Mouse (Mus musculus): ENCODE data around the gene Kcp. TPM values are rescaled to one million over a fixed set of nuclear protein-coding genes. Genes with fewer than 3 reads are reported as not detected.

Kcp gene
- polyA plus RNA-seq, 1 experiment: 3.1 TPM

DNA sequence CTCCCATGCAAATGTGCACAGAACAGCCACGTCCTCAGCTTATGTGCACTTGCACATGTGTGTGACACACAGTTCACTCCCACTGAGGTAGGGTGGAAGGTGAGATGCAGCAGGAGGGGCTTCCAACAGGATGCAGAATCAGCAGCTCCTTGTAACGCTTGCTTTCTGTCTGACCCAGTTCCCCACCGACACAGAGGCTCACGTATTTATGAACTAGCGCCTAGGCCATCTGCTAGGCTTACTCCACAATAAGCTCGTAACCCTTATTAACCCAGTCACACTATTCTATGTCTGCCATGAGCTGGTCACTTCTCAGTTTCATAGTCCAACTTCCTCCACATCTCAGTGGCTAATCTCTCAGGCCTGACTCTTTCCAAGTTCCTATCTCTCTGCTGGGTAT is 32.5 kb upstream of the Kcp start:
- no peaks in the 10 kb centered on the region; the same call in none of the 2 replicates for H3K36me3 ChIP-seq (ENCODE audit: control insufficient read depth, insufficient read depth, low read length)
- no peak for TF ChIP-seq CTCF (IDR thresholded peaks at IDR 0.05; ENCODE audit: control insufficient read depth, insufficient read depth, insufficient replicate concordance, low read depth, low read length)

DNA sequence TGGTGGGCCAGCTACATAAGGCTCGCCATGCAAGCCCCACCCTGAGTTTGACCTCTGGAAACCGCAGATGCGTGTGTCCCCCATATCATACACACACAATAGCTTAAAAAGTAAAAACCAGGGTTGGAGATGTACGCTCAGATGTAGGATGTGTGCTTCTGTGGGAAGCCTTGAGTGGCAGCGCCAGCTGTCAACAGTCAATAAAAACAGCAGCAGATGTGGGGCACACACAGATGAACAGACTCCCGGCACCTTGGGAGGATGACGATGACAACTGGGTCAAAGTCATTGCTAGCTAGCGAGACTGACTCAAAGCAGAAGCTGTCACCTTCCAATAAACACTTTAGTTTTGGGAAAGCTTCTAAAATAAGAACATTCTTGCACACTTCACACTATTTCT is 31.8 kb upstream of the Kcp start:
- TF ChIP-seq POLR2A (IDR thresholded peaks at IDR 0.05; ENCODE audit: control insufficient read depth, low read depth, low read length): no peak
- no peak for TF ChIP-seq CTCF (IDR thresholded peaks at IDR 0.05; ENCODE audit: control insufficient read depth, insufficient read depth, insufficient replicate concordance, low read depth, low read length)
- no peaks in the 10 kb centered on the region for H3K27me3 ChIP-seq (ENCODE audit: control insufficient read depth, insufficient read depth, low read length)
- H3K4me1 ChIP-seq (ENCODE audit: control insufficient read depth, insufficient read depth, low read length): peaks cover 4% of the 10 kb centered on the region
- no peaks in the 10 kb centered on the region; the same call in none of the 2 replicates for H3K36me3 ChIP-seq (ENCODE audit: control insufficient read depth, insufficient read depth, low read length)
- H3K27ac ChIP-seq (ENCODE audit: control insufficient read depth, insufficient read depth, low read depth, low read length): no peak overlapping the region
- no peak overlapping the region for H3K4me3 ChIP-seq (ENCODE audit: control insufficient read depth, low read depth, low read length)

More for the DNA sequence above, 32.5 kb upstream of the Kcp start:
- H3K4me1 ChIP-seq (ENCODE audit: control insufficient read depth, insufficient read depth, low read length): peaks cover 2% of the 10 kb centered on the region
- H3K4me3 ChIP-seq (ENCODE audit: control insufficient read depth, low read depth, low read length): no peak overlapping the region
- no peaks in the 10 kb centered on the region for H3K27me3 ChIP-seq (ENCODE audit: control insufficient read depth, insufficient read depth, low read length)
- no peak overlapping the region for H3K27ac ChIP-seq (ENCODE audit: control insufficient read depth, insufficient read depth, low read depth, low read length)

DNA sequence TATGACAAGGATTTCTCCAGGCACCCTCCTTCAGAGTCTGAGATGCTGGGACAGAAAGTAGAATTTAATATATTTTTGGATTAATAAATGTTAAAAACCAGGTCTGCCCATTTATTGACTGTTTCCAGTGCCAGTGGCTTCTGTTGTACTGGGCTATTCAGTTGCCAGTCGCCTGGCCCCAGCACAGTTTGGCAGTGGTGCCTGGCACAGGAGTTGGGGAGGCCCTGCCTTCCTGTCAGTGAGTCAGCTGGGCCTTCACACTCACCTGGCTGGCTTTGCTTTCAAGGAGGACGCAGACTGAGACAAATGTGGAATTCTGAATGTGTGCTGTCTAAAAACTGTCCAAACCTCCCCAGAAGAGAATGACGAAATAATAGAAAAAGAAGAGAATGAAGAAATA is 29.5 kb upstream of the Kcp start:
- Histone ChIP-seq H3K4me3 (ENCODE audit: control insufficient read depth, low read depth, low read length) (no peak overlapping the region), H3K36me3 (ENCODE audit: control insufficient read depth, insufficient read depth, low read length) (no peaks in the 10 kb centered on the region), H3K27me3 (ENCODE audit: control insufficient read depth, insufficient read depth, low read length) (no peaks in the 10 kb centered on the region), H3K27ac (ENCODE audit: control insufficient read depth, insufficient read depth, low read depth, low read length) (no peak overlapping the region), H3K4me1 (ENCODE audit: control insufficient read depth, insufficient read depth, low read length) (peaks cover 4% of the 10 kb centered on the region)
- TF ChIP-seq POLR2A (IDR thresholded peaks at IDR 0.05; ENCODE audit: control insufficient read depth, low read depth, low read length) (no peak), CTCF (IDR thresholded peaks at IDR 0.05; ENCODE audit: control insufficient read depth, insufficient read depth, insufficient replicate concordance, low read depth, low read length) (no peak)

DNA sequence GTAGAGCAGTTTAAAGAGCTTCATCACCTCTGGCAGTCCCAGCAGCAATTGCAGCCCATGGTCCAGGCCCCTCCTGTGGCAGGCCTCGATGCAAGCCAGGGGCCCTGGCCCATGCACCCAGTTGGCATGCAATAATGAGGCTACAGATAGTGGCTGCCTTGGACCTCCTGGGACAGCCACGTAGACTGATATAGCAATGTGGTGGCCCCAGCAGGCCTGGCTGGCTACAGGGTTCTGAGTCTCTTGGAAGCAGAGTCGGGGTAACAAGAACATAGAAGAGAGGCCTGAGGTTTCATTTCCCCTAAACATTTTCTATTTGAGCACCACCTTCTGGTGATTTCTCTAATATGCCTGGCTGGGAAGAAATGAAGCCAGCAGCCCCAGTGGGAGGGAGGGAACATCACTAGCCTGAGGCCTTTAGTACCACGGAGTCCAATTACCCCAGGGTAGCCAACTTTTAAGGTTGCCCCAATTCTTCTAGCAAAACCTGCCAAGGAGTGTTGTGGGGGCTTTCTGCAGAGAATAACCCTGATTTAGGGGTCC is 29.0 kb upstream of the Kcp start:
- Histone ChIP-seq H3K4me3 (ENCODE audit: control insufficient read depth, low read depth, low read length) (no peak overlapping the region), H3K36me3 (ENCODE audit: control insufficient read depth, insufficient read depth, low read length) (no peaks in the 10 kb centered on the region), H3K27ac (ENCODE audit: control insufficient read depth, insufficient read depth, low read depth, low read length) (no peak overlapping the region), H3K4me1 (ENCODE audit: control insufficient read depth, insufficient read depth, low read length) (peaks cover 4% of the 10 kb centered on the region), H3K27me3 (ENCODE audit: control insufficient read depth, insufficient read depth, low read length) (no peaks in the 10 kb centered on the region)
- TF ChIP-seq POLR2A (IDR thresholded peaks at IDR 0.05; ENCODE audit: control insufficient read depth, low read depth, low read length) (no peak), CTCF (IDR thresholded peaks at IDR 0.05; ENCODE audit: control insufficient read depth, insufficient read depth, insufficient replicate concordance, low read depth, low read length) (no peak)

DNA sequence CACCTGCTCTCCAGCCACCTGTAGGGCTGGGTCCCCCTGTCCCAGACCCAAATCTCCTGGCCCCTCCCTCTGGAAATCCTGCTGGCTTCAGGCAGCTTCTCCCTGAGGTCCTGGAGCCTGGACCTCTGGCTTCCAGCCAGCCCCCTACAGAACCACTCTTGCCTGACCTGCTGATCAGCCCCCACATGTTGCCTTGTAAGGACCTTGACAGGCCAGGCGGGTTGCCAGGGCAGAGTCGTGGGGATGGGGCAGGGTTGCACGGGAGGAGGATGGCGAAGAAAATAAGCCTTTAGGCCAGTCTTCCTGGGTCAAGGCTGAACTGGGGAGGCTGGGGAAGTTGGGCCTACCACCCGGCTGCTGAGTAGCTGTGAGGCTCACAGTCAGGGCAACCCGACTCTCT is 27.6 kb upstream of the Kcp start:
- no peak overlapping the region for H3K4me3 ChIP-seq (ENCODE audit: control insufficient read depth, low read depth, low read length)
- TF ChIP-seq POLR2A (IDR thresholded peaks at IDR 0.05; ENCODE audit: control insufficient read depth, low read depth, low read length) (no peak), CTCF (IDR thresholded peaks at IDR 0.05; ENCODE audit: control insufficient read depth, insufficient read depth, insufficient replicate concordance, low read depth, low read length) (no peak)
- H3K27ac ChIP-seq (ENCODE audit: control insufficient read depth, insufficient read depth, low read depth, low read length): no peak overlapping the region
- no peaks in the 10 kb centered on the region for H3K36me3 ChIP-seq (ENCODE audit: control insufficient read depth, insufficient read depth, low read length)
- H3K27me3 ChIP-seq (ENCODE audit: control insufficient read depth, insufficient read depth, low read length): no peaks in the 10 kb centered on the region
- H3K4me1 ChIP-seq (ENCODE audit: control insufficient read depth, insufficient read depth, low read length): peaks cover 4% of the 10 kb centered on the region

DNA sequence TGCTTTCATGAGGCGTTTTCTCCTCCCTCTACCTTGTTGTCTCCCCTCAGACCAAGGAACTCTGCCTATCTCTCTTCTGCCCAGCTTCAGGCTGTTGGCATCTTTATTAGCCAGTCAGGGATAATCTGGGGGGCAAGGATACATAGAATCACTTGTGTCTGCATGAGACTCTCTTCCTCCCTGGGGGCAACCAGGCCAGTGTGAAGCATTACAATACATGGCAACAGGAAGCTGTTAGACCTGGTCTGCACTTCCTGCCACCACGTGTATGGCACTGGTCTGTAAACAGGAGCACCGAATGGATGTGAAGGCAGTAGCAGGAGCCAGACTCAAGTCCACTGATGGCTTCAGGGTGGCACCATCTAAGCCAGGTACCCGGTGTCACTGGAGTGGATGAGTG is 22.3 kb upstream of the Kcp start:
- TF ChIP-seq CTCF (IDR thresholded peaks at IDR 0.05; ENCODE audit: control insufficient read depth, insufficient read depth, insufficient replicate concordance, low read depth, low read length) (no peak), POLR2A (IDR thresholded peaks at IDR 0.05; ENCODE audit: control insufficient read depth, low read depth, low read length) (no peak)
- H3K4me1 ChIP-seq (ENCODE audit: control insufficient read depth, insufficient read depth, low read length): peaks cover 20% of the 10 kb centered on the region
- H3K27me3 ChIP-seq (ENCODE audit: control insufficient read depth, insufficient read depth, low read length): peaks cover 2% of the 10 kb centered on the region; the same call in 1 of the 2 replicates
- no peak overlapping the region for H3K4me3 ChIP-seq (ENCODE audit: control insufficient read depth, low read depth, low read length)
- no peak overlapping the region for H3K27ac ChIP-seq (ENCODE audit: control insufficient read depth, insufficient read depth, low read depth, low read length)
- H3K36me3 ChIP-seq (ENCODE audit: control insufficient read depth, insufficient read depth, low read length): no peaks in the 10 kb centered on the region

DNA sequence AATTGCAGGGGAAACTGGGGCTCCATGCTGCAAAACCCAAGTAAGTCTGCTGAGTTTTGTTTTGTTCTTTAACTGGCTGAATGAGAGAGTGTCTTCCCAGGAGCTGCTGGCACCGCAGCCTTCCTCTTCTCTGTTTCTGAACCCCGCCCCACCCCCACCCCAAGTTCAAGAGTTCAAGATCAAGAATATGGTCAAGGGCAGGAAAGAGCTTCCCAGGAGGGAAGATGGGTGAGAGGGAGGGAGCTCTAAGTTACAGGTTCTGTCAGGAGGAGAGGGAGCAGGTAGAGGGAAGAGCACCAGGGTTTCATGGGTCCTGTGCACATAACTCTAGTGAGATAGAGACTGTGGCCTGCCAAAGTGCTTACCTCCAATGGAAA is 21.7 kb upstream of the Kcp start:
- no peaks in the 10 kb centered on the region for H3K36me3 ChIP-seq (ENCODE audit: control insufficient read depth, insufficient read depth, low read length)
- no peak overlapping the region for H3K4me3 ChIP-seq (ENCODE audit: control insufficient read depth, low read depth, low read length)
- peaks cover 2% of the 10 kb centered on the region; the same call in 1 of the 2 replicates for H3K27me3 ChIP-seq (ENCODE audit: control insufficient read depth, insufficient read depth, low read length)
- TF ChIP-seq POLR2A (IDR thresholded peaks at IDR 0.05; ENCODE audit: control insufficient read depth, low read depth, low read length) (no peak), CTCF (IDR thresholded peaks at IDR 0.05; ENCODE audit: control insufficient read depth, insufficient read depth, insufficient replicate concordance, low read depth, low read length) (no peak)
- H3K4me1 ChIP-seq (ENCODE audit: control insufficient read depth, insufficient read depth, low read length): peaks cover 20% of the 10 kb centered on the region
- no peak overlapping the region for H3K27ac ChIP-seq (ENCODE audit: control insufficient read depth, insufficient read depth, low read depth, low read length)
